Mouse (Mus musculus) ovary, adult 18-20 months (tissue): ENCODE data around the gene Gm30302.
"Not testable (repeated sequence)": the region's sequence is repeated elsewhere in the genome, so short reads cannot be mapped to it uniquely, and the experiment has no call there.

Experiments
- DNase-seq: peaks from one replicate; pipeline ENCODE4 v3.0.0; 2022; ENCODE audit warnings: low spot score, mixed read lengths

Gm30302 gene

DNA sequence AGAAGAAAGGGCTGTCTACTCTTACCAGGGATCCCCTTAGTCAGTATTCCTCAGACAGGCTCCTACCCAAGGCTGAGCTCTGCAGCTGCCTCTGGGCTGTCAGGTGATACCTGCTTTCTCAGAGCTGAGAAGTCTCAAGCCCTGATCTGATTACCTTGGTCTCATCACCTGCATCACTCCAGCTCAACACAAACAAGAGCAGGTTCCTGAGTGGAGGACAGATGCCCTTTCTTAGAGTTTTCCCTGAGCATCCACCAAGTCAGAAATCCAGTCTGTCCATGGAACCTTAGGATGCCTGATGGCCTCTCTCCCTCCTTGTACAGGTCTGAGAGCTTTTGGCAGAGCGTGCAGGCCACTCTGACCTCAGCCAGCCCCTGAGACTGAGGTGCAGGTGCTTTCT is at the start of gene Gm30302:
Gm30302 (minus strand) TSS at position 101 of the 400 bp plus-strand sequence.
- no peak for DNase-seq

DNA sequence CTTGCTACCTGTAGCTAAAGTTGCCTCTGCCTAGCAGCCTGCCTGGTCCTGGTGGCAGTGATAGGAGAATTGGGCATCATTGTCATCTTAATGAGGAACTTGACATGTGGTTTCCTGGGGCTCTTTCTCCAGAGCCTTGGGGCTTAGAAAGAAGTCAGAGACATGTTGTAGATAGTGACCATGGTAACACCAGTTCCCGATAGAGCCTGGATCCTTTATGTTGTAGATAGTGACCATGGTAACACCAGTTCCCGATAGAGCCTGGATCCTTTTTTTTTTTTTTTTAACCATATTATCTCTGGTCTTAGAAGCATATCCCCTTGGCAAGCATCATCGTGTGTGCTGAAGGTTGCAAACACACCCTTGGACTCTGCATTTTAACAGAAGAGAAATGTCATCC is 48.0 kb upstream of the Gm30302 start:
- DNase-seq = no peak

- DNase-seq = no peak
These were observed 47.3 kb upstream of the Gm30302 start for GRCm38 (mm10) chr13:49846141-49846540.

- no peak for DNase-seq
These were observed 46.9 kb upstream of the Gm30302 start for GRCm38 (mm10) chr13:49845663-49846062.

GRCm38 (mm10) chr13:49844071-49844470 is 45.3 kb upstream of the Gm30302 start:
- no peak for DNase-seq

DNA sequence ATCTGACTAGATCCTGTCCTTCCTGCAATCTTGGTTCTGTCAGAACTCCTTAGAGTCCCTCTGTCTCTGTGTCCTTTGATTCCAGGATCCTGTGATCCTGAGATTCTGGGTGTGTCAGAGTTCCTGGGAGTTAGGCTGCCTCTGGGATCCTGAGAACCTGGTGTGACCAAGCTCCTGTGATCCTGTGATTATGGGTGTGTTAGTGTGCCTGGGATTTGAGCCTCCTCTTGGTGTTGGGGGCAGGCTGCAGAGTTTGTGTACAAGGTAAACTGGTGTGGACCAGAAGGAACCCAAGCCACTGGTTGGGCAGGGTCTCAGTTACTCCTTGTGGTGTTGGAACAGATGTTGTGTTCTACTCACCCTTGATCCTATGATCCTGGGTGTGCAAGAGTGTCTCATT is 42.4 kb upstream of the Gm30302 start:
- no peak for DNase-seq

- no peak for DNase-seq
These were observed 31.6 kb upstream of the Gm30302 start for GRCm38 (mm10) chr13:49830355-49830754.

DNA sequence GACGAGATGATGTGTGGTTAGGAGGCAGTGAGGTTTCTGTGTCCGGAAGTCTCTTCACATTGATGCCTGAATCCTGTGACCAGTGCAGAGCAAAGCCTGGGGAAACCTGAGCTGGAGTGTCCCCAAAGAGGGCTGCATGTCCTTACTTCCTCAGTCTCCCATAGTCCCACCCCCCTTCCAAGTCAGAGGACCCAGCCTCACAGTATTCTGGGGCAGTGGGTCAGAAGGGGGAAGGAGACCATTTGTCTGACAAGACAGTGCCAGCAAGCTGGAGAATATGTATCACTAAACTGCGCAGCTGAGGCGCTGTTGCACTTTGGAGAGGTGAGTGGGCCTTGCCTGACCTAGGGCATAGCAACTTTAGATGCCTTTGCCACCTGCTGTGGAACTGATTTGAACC is 26.5 kb upstream of the Gm30302 start:
- DNase-seq = no peak

- DNase-seq = no peak
These were observed 16.2 kb upstream of the Gm30302 start for GRCm38 (mm10) chr13:49814958-49815357.

- no peak for DNase-seq
These were observed 15.6 kb upstream of the Gm30302 start for GRCm38 (mm10) chr13:49814420-49814819.

GRCm38 (mm10) chr13:49807146-49807545 is 8.3 kb upstream of the Gm30302 start:
- no peak for DNase-seq

- DNase-seq = no peak
These were observed 10.0 kb downstream of the Gm30302 start for GRCm38 (mm10) chr13:49788563-49789393.

DNA sequence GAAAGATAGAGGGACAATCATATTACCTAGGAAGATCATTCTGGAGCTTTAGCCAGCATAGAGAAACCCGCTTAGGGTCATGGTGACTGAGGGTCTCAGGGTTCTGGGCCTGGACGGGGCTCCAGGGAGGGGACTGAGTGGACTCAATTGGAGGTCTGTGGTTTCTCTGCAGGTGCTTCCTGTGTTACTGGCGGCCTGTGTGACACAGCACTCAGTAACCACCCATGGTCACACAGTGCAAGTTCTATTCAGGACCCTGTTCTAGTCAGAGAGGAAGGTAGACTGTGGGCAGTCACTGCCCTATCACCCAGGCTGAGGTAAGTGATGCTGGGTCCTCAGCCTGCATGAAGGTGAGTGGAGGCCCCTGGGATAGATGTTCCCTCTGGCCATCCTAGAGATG is 14.9 kb downstream of the Gm30302 start:
- DNase-seq = no peak

DNA sequence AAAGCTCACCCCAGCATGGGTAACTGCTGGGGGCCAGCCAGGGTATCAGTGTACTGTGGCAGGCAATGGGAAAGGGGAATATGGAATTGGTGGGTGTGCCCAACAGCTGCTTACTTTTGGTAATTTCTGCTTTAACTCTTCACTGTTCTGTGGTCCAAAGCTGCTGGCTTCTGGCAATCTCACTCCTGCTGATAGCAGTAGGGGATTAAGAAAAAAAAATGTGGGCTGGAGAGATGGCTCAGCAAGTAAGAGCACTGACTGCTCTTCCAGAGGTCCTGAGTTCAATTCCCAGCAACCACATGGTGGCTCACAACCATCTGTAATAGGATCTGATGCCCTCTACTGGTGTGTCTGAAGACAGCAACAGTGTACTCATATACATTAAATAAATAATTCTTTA is 27.3 kb downstream of the Gm30302 start:
- not testable (repeated sequence) for DNase-seq

GRCm38 (mm10) chr13:49769111-49769510 is 29.7 kb downstream of the Gm30302 start:
- DNase-seq = no peak

DNA sequence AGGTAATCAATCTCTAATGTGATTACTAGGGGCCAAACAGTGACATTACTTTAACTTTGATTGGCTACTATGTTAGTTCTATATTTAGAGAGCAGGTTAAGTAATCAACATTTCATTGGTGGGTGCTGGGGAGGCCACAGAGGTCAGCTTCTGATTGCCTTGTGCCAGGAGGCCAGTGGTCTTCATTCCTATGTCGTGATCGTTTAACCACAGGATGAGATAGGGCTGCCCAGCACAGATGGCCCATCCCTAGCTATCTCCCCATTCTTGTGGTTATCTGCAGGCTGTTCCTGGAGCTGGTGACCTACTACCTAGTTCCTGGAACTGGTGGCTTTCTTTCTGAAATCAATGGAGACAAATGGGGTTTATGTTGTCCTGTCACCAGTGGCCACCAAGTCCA is 30.8 kb downstream of the Gm30302 start:
- DNase-seq = no peak

GRCm38 (mm10) chr13:49766269-49766668 is 32.5 kb downstream of the Gm30302 start:
- no peak for DNase-seq

- DNase-seq = no peak
These were observed 33.5 kb downstream of the Gm30302 start for GRCm38 (mm10) chr13:49765306-49765705.

- no peak for DNase-seq
These were observed 36.6 kb downstream of the Gm30302 start for GRCm38 (mm10) chr13:49762208-49762607.

DNA sequence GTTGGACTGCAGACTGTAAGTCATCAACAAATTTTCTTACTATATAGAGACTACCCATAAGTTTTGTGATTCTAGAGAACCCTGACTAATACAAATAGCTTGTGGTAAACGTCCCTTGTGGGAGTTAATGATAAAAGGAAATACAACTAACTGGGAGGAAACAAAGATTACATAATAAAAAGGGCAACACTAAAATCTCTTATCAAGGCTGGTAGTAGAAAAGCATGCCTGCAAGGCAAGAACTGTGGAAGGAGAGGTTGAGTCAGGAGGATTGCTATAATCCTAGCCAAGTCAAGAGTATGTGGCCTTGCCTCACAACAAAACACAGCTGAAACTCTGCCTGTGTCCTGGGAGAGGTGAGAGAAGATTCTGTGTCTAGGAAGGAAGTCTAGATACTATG is 38.1 kb downstream of the Gm30302 start:
- no peak for DNase-seq

- DNase-seq = no peak
These were observed 40.8 kb downstream of the Gm30302 start for GRCm38 (mm10) chr13:49757966-49758365.

DNA sequence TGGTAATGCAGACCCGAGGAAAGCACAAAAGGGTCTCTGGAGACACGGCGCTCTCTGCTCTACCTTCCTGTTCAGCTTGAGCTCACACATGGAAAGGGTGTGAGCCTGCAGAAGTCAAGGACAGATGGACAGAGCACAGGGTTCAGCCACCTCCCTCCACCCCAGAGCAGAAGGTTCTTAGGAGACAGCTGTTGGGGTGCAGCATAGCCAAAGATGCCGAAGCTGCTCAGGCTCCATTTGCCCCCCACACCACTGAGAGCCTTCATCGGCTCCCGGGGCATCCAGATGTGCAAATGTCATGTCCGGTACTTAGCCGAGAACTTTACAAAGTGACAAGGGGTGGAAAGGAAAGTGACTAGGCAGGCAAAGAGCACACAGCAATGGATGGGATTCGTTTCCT is 42.2 kb downstream of the Gm30302 start:
- no peak for DNase-seq

DNA sequence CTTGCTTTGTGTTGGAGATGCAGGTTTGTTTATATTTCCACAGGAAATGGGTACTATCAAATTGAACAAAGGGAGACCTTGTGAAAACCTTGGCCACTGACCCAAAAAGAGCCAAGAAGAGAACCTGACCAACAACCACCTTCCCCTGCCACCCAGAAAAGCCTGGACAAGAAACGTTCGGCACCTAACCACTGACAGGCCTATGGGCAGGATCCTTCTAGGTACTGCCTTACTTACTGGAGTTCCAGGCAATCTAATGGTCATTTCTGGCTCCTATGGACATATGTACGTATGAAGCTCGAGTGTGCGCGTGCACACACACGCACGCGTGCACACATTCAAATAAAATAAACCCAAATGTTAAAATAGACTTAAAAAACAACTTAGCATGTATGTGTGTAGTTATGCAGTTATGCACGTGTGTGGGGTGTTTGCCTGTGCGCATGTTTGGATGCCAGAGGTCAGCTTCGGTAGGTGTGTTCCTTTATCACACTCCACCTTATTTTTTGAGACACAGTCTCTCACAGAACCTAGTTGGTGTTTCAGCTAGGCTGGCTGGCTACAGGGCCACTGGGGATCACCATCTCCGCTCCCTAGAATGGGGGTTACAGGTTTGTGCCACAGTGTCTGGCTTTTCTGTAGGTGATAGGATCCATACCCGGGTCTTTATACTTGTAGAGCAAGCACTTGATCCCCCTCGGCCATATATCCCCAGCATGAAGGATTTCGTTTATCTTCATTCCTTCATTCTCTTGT is 57.3 kb downstream of the Gm30302 start:
- no peak for DNase-seq
